Mouse (Mus musculus) spleen, adult 12 weeks (tissue): ENCODE results near the gene Kifc5b.
"Not testable (repeated sequence)": the region's sequence is repeated elsewhere in the genome, so short reads cannot be mapped to it uniquely, and the experiment has no call there.

Source experiments
- DNase-seq: peaks from one replicate; pipeline ENCODE4 v3.0.0; 2022; ENCODE audit warnings: low spot score

Kifc5b gene

DNA sequence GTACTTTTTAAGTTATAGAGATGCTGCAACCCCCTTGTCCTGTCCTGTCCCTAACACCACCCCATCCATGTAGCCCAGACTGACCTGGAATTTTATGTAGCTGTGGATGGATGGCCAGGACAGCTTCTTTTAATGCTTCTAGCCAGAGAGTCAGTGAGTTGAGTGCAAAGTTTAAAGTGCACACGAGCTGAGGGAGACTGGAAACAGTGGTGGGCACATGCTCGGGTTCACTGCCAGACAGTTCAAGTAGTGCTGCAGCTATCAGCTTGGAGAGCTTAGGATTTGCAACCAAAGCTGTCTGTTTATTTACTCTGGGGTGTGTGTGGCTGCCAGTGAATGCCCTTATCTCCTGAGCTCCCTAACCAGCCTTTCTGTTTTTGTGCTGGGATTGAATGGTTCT, 2.6 kb downstream of the Kifc5b start:
- DNase-seq = not testable (repeated sequence)

DNA sequence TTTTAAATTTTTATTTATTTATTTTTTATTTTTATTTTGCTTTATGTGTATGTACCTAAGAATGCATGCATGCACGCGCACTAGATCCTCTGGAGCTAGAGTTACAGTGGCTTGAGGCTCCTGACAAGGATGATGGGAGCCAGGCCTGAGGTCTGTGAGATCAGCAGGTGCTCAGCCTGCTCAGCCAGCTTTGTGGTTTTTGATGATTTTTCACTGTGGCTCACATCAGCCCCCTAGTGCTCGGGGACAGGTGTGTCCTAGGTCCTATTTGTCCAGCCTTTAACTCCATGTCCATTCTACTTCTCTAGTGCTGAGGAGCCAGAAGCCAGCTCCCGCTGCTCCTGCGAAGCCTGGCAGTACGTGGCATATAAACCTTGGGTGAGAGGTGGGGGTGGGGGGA, 5.5 kb downstream of the Kifc5b start:
- DNase-seq = not testable (repeated sequence)

DNA sequence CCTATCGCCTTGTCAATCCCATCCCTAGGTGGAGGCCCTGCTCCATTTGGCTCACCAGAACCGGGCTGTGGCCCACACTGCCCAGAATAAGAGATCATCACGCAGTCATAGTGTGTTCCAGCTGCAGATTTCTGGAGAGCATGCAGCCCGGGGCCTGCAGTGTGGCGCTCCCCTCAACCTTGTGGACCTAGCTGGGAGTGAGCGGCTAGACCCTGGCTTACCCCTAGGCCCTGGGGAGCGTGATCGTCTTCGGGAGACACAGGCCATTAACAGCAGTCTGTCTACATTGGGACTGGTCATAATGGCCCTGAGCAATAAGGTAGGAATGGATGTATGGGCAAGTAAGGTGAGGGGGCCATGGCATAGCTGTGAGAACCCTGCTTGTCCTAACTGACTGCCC, 8.5 kb downstream of the Kifc5b start:
- not testable (repeated sequence) for DNase-seq

DNA sequence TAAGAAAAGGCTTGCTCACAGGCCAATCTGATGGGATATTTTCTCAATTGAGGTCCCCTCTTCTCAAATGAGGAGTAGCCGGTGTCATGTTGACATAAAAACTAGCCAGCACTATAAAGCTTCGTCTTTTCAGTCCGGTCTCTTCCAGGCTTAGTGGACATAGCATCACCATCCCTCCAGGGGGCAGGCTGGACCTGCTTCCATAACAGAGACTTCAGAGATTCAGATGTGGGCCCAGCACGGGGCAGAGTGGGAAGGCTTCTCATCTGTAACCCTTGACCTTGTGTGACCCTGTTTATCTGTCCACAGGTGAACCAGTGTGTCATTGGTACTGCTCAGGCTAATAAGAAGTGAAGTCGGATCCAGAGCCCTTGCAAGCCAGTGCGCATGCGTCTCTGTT, 14.9 kb downstream of the Kifc5b start:
- not testable (repeated sequence) for DNase-seq

DNA sequence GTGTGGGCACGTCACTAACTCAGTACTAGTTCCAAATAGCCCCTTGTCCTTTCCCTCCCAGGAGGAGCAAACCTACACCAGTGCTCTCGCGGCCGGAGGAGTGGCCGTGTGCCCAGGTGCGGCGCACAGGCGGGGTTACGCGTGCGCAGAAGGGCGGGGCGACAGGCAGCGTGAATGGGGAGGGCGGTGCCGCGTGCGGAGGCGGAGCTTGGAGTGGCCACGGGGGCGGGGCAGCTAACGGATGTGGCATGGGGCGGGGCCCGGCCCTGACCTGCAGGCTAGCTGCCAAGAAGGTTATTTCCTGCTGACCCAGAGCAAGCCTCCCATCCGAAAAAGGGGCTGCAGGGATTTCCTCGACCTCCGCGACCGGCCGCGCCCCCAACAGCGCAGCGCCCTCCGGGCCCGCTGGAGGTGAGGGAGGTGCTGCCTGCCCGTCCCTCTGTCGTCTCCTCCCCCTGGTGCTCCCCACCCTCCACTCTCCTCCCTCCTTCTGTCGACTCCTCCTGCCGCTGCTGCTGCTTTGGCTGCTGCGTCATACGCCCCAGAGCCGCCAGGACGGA, 16.0 kb downstream of the Kifc5b start, which contains the start of gene Phf1:
Gene Phf1 (plus strand): TSS at position 214 of the 560 bp plus-strand sequence.
- DNase-seq = peak; percentile 98

DNA sequence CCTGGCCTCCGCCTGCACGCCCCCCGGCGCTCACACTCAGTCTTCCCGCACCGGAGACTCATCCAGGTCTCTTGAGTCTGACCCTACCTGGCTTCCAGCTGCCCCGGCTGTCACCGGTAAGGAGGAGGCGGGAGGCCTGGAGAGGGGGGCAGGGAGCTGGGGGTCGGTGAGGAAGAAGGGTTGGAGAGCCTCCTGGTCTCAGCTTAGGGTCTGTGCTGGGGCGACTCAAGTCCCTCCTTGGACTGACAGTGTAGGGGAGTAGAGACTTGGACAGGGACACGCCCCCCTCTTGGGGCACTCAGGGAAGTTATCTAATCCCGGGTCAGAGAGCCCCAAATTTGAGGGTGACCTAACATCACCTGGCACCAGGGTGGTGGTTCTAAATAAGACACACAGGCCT, 16.5 kb downstream of the Kifc5b start:
- DNase-seq = no peak

DNA sequence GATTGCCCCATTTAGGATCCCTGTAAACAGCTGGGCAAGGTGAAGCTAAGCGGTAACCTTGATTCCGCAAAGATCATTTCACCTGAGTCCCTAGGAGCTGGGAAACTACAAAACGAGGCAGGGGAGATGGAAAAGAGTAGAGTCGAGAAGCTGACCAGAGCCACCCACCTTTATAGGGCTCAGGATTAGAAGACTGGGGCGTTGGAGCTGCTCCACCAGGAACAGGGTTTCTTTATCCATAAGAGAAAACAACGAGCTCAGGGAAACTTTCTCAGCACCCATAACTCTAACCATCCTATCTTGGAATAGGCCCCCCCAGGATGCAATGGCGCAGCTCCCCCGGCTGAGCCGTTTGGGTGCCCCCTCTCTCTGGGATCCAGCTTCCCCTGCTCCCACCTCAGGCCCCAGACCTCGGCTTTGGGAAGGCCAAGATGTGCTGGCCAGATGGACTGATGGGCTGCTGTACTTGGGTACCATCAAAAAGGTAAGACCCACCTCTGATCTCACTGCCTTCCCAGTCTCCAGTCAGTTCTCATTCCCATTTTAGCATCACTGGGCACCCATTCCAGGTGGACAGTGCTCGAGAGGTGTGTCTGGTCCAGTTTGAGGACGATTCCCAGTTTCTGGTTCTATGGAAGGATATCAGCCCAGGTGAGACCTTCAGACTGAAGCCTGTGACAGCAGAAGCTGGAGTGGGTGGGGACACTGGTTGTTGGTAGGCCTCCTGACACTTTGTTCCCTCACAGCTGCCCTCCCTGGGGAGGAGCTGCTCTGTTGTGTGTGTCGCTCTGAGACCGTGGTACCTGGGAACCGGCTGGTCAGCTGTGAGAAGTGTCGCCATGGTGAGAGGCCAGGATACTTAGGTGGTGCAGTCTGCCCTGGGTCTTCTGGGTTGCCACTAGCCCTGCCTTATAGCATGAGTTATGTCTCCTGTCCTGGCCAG, 17.3 kb downstream of the Kifc5b start:
- DNase-seq = no peak

DNA sequence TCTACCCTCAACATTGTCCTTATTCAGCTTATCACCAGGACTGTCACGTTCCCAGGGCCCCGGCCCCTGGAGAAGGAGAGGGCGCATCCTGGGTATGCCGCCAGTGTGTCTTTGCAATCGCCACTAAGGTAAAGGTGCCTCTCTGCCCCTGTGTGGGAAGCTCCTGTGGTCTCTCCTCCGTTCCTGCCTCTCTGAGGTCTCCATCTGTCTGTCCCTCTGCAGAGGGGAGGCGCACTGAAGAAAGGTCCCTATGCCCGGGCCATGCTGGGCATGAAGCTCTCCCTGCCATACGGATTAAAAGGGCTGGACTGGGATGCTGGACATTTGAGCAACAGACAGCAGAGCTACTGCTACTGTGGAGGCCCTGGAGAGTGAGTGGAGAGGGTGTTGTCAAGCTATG, 18.1 kb downstream of the Kifc5b start:
- DNase-seq = no peak

DNA sequence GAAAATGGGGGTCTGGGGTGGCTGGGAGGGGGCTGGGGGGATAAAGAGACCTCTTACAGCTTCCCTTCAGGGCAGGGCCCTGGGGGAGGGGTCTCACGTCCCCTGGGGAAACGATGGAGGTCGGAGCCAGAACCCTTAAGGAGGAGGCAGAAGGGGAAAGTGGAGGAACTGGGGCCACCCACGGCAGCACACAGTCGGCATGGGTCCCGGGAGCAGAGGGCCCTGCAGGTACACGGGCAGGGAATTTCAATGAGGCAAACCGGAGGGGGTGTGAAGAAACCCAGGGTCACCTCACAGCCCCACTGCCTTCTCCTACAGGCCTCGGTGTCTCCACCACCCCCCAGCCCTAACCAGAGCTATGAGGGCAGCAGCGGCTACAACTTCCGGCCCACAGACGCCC, 19.6 kb downstream of the Kifc5b start:
- DNase-seq = no peak

DNA sequence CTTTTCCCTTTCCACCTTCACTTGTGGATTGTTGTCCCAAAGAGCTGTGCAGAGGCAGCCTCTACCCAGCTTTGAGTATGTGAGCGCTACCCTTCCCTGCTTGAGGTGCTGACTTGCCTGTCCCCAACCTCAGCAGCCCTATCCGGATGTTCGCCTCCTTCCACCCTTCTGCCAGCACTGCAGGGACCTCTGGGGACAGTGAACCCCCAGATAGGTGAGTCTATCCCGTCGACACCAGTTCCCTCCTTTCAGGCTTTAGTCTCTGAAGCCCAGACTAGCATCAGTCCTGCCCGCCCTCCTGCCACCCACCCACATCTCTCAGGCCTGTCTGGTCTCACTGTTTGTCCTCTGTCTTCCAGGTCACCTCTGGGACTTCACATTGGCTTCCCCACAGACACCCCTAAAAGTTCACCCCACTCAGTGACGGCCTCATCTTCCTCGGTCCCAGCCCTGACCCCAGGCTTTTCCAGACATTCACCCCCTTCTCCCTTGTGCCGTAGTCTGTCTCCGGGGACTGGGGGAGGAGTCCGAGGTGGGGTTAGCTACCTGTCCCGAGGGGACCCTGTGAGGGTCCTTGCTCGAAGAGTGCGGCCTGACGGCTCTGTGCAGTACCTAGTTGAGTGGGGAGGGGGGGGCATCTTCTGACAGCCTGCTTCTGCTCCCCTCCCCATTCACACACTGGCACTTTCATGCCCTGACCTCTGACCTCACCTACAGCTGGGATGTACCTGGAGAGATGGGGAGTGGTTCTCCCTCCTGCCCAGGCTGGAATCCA, 20.2 kb downstream of the Kifc5b start:
- DNase-seq = no peak

DNA sequence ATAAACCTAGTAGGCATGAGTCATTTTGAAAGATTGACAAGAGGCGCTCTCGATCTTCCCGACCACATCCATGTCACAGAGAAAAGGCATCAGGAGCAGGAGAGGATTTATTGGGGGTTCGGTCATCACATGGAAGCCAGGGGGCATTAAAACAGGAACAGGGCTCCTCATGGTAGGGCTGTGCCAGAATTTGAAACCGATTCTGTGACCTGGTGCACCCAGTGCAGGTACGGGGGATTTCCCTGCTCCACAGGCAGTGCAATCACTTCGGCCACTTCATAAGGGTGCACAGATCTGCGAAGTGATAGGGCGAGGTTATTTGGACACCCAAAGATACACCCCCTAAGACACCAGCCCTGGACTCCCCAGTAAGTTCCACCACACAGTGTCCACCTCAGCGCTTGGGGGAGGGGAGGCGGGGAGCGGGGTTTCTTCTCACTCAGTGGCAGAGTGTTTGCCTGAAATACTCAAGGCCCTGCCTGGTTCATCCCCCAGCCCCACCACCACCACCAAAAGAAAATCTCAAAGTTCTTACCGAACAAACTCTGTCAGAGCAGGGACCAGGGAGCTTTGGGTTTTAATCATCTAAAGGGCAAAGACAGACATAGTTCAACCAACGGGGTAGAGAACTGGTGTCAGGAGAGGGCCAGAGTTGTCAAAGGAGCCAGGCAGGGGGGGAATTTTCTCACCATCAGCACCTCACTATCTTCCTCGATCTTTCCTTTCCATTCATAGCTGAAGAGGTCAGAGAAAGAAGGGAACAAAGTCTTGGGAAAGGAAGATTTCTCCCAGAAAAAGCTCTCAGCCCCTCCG, 21.2 kb downstream of the Kifc5b start:
- DNase-seq = no peak

DNA sequence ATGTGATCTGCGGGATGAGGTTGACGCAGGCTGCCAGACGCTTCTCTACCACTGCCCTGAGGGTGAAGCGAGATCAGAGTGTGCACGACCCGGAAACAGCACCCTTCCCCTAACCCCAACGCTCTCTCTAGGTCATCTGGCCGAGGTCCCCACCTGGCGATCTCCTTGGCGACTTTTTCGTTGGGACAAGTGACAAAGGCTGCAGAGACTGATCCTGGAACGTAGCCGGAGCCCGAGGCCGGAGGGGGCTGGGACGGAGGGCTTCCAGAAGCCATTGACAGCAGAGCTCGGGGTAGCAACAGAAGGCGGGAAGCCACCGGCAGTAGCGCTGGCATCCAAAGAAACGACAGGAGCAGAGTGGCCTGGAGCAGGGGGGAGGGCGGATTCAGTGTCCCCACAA, 21.8 kb downstream of the Kifc5b start:
- DNase-seq = no peak

DNA sequence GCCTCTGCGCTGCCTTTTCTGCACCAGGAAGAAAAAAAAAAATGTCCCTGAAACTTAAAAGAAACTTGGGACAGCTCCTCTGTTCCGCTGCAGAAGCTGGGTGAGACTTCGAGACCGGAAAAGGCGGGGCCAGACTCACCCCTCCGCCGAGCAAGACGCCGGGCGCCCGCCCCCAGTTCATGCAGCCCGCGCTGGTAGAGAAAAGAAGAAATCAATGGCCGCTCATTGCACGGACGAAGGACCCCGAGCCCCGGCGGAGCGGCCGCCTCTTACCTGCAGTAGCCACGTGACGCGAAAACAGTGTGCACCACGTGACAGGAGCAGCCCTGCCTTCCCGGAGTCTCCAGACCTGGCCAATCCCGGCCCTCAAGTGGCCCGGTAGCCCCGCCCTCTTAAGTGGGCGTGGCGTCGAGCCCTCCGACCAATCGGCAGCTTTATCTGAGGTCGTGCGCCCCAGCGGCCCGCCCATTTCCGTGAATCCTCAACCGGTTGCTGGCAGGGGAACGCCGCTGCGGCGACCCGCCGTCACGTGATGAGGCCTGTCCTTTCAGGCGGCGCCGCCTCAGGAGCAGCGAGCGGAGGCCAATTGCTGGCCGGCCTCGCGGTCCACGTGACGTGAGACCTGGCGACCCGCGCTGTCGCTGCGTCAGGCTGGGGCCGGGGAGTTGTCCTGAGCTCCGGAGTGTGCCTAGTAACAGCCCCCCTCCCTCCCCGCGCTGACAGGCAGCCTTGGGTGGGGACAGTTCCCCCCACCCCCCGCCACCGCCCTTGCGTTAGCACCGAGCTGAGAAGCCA, 22.5 kb downstream of the Kifc5b start, which contains the start of gene Cuta:
Gene Cuta (minus strand): TSS at position 392 of the 795 bp plus-strand sequence.
- peak; percentile 100 for DNase-seq

DNA sequence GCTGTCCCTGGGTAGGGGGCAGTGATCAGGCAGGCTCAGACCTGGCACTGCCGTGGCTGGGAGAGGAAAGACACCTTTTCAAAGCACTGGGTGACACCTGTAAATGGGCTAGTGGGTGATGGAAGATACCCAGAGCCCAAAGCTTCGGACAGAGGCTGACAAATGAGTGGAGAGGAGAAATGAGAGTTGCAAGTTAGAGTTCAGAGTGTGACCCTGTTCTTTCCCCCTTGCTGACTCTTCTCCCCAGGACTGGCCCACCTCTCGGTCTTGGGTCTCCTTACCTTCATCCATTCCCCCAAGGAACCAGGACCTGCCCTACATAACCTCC, 23.0 kb downstream of the Kifc5b start:
- DNase-seq = no peak

DNA sequence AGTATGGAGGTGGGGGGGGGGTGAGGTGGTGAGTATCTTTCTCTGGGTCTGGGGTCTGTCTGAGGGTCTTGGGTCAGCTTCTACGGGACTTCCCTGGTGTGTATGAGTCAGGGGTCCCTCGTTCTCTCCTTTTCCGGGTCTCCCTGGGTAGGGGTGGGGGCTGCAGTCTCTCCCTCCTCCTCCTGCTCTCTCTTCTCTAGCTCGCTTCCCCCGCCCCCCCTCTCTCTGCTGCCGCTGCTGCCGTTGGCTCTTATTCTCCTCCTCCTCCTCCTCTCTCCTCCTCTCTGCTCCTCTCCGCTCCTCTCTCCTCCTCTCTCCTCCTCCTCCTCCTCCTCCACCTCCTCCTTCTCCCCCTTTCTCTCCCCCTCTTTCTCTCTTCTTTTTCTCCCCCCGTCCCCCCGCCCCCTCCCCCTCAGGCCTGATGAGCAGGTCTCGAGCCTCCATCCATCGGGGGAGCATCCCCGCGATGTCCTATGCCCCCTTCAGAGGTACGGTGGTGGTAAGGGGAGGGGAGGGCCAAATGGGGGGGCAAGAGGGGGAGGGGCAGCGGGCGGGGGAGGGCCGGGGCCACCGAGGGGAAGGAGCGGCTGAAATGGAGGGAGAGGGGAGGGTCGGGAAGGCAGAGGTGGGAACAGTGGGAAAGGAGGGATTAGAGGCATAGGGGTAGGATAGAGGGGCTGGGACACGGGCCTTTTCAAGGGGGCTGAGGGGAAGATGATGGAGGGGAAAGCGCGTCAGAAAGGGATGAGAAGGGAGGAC, 24.3 kb downstream of the Kifc5b start, which contains the start of gene Syngap1:
Gene Syngap1 (plus strand): TSS at position 223 of the 759 bp plus-strand sequence.
- no peak for DNase-seq

DNA sequence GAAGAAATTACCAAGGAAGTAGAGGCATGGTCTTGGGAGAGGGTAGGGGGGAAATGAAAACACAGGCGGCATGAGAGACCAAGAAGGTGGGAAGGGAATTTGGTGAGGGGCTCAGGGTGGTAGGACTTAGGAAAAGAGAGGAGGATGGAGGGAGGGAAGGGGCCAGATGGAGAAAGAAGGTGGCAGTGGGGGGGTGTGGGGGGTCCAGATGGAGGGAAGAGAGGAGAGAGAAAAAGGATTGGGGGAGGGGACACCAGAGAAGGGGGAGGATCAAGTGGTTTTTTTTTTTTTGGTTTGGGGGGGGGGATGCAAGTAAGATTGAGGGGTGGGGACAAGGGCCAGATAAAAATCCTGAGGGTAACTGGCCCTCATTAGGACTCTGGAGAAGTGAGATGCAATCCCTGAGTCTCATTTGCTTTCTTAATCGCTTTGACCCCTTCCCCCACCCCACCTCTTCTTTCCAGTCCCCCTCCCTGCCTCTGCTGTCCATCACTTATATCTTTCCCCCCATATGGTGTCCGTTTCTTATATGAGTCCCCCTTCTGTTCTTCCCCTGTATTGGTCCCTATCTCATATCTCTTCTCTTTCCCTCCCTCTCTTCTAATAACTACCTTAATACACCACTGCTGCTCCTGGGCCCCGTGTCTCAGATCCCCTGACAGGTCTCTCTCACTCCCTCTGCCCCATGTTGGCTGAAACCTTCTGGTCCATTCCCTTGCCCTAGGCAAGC, 25.1 kb downstream of the Kifc5b start:
- DNase-seq = no peak

DNA sequence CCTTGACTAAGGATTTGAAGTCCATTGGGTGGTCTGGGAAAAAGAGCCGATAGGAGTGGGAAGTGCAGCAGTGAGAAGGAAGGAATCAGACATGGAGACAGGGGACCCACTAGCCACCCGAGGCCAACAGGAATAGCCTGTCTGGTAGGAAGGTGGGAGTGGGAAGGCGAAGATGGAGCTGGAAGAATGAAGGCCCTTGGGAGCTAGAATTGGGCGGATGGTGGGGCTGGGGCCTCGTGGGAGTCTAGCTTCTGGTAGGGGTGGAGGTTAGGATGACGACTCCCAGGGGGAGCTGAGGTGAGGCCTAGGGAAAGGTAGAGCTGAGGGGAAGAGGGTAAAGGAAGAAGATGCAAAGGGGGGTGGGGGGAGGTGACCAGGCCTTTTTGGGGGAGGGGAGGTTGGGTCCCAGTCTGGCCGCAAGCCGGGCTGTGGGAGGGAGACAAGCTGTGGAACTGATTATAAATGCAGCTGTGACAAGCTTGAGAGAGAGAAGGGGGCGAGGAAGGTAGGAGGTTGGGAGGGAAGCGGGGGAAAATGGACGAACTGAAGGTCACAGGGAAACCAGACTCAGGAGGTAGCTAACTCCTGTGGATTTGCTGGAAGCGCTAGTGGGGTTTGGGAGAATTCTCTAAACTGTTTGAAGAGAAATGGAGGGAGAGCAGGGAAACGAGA, 29.1 kb downstream of the Kifc5b start:
- DNase-seq = no peak

DNA sequence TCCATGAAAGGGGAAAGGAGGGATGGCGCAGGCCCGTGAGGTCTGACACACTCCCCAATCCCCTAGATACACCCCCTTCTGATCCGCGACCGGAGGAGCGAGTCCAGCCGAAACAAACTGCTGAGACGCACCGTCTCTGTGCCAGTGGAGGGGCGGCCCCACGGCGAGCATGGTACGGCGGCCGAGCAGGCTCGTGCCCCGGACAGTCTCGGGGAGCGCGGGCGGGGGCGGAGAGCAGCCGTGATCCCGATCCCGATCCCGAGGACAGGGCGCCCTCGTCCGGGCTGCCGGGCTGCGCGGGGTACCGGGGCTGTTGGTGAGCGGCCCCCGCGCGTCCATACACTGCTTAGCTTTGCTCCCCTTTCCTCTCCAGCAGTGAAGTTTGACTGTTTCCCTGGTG, 29.7 kb downstream of the Kifc5b start:
- DNase-seq = no peak
